Comparison of ENCODE assay signal across 16 mouse cellular contexts in the genomic region with DNA sequence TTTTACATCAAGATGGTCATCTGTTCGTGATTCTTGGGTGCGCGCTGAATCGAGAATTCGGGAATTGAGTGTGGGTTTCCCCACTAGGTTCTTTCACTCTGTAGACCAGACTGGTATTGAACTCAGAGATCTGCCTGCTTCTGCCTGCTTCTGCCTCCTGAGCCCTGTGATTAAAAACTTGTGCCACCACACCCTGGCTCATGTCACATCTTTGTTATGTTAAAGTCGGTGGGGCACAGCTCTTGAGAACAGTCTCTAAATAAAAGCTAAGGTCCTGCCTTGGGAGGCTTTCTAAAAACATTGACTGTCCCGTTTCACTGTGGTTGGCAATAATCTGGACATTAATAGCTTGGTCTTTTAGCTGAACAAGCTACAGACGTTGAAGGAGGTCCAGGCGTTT. TPM values are rescaled to one million over a fixed set of nuclear protein-coding genes. Genes with fewer than 3 reads are reported as not detected.
"Had no signal": no experiment of that assay in that cellular context is flagged by ENCODE, and none has a peak within 500 bp of the region (broad histone marks: within the 10 kb centered on the region; RNA-seq: fewer than 3 reads in every experiment).

No protein-coding gene starts in this region.

- H3K9me3 ChIP-seq: lung, embryonic 15.5 days; midbrain, embryonic 12.5 days; neural tube, embryonic 12.5 days had no signal

- H3K9ac ChIP-seq: lung, embryonic 15.5 days; midbrain, embryonic 12.5 days; neural tube, embryonic 12.5 days had no signal

- H3K36me3 ChIP-seq: lung, embryonic 15.5 days; midbrain, embryonic 12.5 days; neural tube, embryonic 12.5 days had no signal

- H3K4me2 ChIP-seq: lung, embryonic 15.5 days; midbrain, embryonic 12.5 days; neural tube, embryonic 12.5 days had no signal

- H3K27ac ChIP-seq: lung, embryonic 15.5 days; macrophage; midbrain, embryonic 12.5 days; neural tube, embryonic 12.5 days had no signal

- ATAC-seq: lung, postnatal 0 days; midbrain, embryonic 16.5 days had no signal

- H3K4me3 ChIP-seq: lung, embryonic 15.5 days; megakaryocyte, embryonic 14.5 days; midbrain, embryonic 12.5 days; neural tube, embryonic 12.5 days had no signal

- H3K27me3 ChIP-seq: lung, embryonic 15.5 days; midbrain, embryonic 12.5 days; neural tube, embryonic 12.5 days had no signal

- DNase-seq: lung, adult 2 months; lung, postnatal 14 days; lung, postnatal 36 days; midbrain, embryonic 14.5 days; right cerebral cortex, postnatal 14 days; thymus, adult 18-20 months; thymus, postnatal 14 days; thymus, postnatal 36 days had no signal

- H3K4me1 ChIP-seq: lung, embryonic 15.5 days; midbrain, embryonic 12.5 days; neural tube, embryonic 12.5 days had no signal

RNA-seq across cellular contexts. Expression of gene Liph, which starts 12.3 kb away (rescaled TPM):
- total RNA-seq: monocyte, adult 5-6 weeks had no signal
